Mouse (Mus musculus): ENCODE data around the gene Gpx2.

Gene Gpx2

DNA sequence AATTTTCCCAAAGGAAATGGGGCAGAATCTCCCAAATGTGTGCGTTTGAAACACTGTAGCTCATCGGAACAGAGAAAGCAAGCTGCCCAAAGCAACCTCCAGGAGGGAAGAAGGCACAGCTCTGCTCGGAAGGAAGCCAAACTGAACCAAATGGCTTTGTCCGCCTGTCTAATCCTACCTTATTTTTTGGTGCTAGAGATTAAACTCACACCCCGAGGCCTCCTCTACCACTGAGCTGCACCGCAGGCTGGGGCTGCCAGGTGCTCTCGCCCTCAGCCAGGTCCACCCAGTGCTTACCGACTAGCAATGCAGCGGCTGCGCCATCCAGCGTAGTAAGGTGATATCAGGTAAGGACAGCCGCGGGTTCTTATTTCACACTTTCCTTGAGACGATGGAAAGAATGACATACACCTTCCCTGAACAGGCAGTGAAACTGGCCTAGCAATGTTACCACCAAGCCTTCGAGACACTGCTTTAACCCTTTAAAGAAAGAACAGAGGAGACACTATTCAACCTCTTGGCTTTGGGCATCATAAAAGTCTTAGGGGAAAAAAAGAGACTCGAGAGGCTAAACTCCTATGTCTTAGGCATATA, 44.4 kb downstream of the Gpx2 start:
- no peak for DNase-seq
